Mouse (Mus musculus) ovary, postnatal 14 days (tissue): Measurements from ENCODE around the gene Pfkfb4.
A peak's percentile ranks its signal among the peaks of the same experiment; 100 is the strongest.

Experiments used
- DNase-seq: peaks from one replicate; pipeline ENCODE4 v3.0.0; 2022; ENCODE audit warnings: low spot score

Pfkfb4 gene

GRCm38 (mm10) chr9:108991428-108992084, at the start of gene Pfkfb4:
Gene Pfkfb4, plus strand, starts transcription at chr9:108991778.
- peak; percentile 81 for DNase-seq

DNA sequence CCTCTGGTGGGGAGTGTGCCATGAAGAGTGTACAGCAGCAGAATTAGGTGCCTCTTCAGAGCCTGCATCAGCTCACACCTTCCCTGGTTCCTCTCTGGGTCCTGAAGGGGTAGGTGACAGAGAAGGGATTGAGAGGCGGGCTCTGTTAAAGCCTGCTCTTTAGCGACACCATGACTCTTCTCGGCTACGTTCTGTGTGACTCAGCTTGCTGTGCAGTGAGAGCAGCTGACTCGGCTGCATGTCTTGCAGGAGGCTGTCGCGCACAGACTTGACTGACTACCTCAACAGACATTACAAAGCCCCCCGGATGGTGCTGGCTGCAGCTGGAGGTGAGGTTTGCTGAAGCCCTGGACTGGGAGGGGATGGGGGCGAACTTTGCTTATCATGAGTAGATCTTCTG, 46.5 kb upstream of the Pfkfb4 start:
- DNase-seq: no peak

DNA sequence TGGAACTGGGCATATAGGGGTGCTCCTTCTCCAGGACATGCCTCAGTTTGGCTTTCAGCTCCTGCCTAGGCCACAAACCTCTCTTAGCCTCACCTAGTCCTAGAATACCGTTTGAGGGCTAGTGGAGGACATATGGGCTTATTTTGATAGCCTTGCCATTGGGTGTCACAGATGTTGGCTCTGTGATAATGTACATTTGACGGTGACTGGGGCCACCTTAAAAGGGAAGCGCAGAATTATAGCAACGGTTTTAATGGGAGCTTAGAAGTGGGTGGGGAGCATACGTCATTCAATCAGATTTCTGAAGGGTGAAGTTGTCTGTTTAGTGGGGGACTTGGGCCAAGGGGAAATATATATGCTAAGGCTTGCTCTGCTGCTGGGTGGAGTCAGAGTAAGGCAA, 46.0 kb upstream of the Pfkfb4 start:
- no peak for DNase-seq

DNA sequence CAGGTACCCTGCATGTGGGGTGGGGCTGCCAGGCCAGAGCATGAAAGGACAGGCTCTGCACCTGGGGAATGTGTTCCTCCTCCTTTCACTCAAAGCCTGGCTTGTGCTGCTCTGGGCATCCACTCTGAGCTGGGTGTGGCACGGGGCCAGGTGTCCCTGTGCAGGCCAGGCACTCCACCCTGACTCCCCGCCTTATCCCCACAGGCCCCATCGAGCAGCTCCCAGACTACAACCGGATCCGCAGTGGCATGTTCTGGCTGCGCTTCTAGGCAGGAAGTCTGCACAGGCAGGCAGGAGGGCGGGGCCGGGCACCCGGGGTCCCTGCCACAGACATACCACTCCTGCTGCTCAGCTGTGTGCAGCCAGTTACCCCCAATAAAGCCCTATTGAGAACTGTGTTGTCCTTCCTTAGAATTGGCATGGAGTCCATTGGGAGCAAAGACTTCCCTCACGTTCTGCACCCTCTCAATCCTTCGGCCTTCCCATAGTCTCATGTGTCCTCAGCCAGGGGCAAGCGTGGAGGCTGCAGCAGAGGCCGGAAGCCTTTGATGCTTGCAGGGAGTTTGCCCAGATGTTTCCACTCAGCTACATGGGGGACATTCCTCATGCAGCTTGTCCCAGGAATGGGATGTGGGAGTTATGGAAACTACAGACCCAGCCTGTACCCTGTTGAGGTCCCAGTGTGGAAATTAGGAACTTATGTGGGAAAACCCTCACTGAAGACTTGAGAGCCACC, 42.2 kb upstream of the Pfkfb4 start:
- DNase-seq: peak; percentile 21

DNA sequence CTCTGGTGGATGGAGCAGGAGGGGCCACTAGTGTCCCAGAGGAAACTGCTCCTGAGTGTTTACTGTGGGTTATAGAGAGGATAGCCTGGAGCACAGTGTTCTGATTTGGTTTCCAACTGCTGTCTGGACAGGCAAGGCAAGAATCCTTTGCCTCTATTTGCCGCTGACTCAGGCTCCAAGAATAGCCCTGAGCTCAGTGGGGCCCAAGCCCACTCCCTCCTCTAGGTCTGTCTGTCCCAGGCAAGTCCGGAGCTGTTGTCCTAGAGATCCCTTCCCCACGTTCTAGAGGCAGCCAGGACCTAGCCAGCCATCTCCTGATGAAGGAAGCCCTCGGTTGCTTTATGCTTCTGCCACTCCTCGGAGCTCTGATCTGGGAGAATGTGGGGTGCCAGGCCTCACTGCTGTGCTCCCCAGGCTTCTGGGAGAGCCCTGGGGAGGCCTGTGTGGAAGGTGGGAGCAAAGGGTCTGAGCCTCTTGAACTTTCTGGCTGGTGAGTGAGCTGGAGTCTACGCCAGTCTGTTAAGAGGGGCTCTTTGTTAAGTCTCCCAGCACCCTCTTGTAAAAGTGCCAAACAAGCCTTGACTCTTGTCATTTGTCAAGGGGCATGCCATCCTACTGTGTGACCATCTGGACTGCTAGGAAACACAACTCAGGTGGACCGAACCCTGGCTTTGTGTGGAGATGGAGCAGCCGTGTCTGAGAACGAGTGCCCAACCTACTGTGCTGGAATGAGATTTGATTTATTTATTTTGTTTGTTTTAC, 41.4 kb upstream of the Pfkfb4 start:
- no peak for DNase-seq

GRCm38 (mm10) chr9:108953081-108953636, 38.4 kb upstream of the Pfkfb4 start, which contains the start of gene Col7a1:
Gene Col7a1, plus strand, starts transcription at chr9:108953586.
- DNase-seq: no peak

GRCm38 (mm10) chr9:108955241-108955640, 36.3 kb upstream of the Pfkfb4 start:
- no peak for DNase-seq

GRCm38 (mm10) chr9:108955846-108956245, 35.7 kb upstream of the Pfkfb4 start:
- no peak for DNase-seq

- DNase-seq: no peak
These were observed 28.0 kb upstream of the Pfkfb4 start for GRCm38 (mm10) chr9:108963577-108963976.

DNA sequence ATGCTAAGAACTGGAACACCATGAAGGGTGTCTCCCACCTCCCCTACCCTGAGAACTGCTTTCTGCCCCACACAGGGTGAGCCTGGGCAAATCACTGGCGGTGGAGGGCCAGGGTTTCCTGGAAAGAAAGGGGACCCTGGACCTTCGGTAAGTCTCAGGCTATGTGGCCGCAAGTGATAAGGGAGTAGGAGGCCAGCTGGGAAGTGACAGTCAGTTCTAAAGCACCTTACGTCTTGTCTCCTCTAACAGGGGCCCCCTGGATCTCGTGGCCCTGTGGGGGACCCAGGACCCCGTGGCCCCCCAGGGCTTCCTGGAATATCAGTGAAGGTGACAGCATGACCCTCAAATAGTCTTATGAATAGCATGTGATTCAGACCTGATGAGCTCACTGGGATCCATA, 27.2 kb upstream of the Pfkfb4 start:
- no peak for DNase-seq

- no peak for DNase-seq
These were observed 21.0 kb upstream of the Pfkfb4 start for GRCm38 (mm10) chr9:108970623-108971022.

- no peak for DNase-seq
These were observed 15.1 kb upstream of the Pfkfb4 start for GRCm38 (mm10) chr9:108976483-108976882.

DNA sequence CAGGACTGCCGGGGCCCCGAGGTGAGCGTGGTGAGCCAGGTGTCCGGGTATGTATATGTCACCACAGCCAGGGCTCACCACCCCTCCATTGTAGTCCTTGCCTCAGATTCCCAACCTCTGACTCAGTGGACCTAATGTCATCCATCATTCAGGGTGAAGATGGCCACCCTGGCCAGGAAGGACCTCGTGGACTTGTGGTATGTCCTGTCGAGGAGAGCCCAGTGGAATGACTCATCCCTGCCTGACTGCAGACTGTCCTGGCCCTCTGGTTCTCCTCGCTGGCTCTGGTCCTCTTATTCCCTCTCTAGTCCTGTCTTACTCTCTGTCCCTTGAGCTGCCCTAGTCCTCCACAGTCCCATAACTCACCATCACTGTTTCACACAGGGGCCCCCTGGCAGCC, 13.6 kb upstream of the Pfkfb4 start:
- DNase-seq: no peak

GRCm38 (mm10) chr9:108982498-108982897, 9.1 kb upstream of the Pfkfb4 start:
- no peak for DNase-seq

DNA sequence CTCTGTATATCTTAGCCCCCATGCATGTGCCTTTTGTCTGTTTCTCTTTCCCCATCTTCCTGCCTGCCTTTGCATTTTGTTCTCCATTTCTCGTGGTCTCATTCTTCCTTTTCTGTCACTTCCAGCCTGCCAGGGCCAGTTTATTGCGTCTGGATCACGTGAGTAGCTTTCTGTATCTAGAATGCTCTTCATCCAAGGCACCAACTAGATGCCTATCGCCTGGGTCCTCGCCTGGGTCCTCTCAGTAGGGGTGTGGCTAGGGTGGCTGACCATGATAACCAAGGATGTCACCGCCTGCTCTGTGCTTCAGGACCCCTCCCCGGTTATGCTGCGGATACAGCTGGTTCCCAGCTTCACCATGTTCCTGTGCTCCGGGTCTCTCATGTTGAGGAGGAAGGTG, 8.4 kb upstream of the Pfkfb4 start:
- DNase-seq: no peak

DNA sequence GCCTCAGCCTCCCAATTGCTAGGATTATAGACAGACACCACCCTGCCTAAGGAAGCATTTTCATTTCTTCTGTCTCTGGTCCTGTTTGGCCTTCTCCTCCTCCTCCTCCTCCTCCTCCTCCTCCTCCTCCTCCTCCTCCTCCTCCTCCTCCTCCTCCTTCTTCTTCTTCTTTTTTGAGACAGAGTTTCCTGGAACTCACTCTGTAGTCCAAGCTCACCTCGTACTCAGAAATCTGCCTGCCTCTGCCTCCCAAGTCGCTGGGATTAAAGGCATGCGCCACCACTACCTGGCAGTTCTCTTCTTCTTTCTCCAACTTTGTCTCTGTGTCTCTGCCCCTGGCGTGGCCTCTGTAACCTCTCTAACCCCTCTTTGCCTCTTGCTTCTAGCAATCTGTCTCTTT, 5.9 kb upstream of the Pfkfb4 start, which contains the start of gene Ucn2:
Ucn2 (plus strand) TSS at position 301 of the 400 bp plus-strand sequence.
- no peak for DNase-seq

GRCm38 (mm10) chr9:108987704-108988350, 3.8 kb upstream of the Pfkfb4 start:
- DNase-seq: no peak

DNA sequence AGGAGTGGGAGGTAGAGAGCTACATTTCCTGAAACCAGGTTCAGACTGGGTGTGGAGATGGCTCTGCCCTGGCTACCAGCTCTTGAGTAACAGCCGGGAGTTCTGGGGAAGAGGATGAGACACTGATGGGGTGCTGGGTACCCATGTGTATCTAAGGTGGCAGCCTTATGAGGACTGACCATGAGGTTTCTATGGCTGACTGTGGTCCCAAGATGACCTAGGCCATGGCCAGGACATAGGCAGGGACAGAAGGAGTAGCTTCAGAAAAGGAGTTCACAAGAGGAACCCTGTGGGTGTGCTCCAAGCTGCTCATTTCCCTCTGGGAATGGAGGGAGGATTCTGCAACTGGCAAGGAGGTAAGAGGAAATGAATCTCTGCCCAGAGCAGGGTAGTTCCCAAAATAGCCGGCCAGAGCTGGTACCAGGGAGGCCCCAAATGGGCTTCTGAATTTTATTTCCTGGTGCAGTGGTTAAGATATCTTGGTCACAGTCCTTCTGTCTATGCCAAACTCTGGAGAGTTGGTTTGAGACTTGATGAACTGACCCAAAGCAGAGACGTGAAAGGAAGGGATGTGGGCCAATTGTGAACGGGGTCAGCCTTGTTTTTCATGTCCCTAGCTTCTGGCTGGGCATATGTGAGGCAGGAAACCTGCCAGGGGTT, 1.6 kb upstream of the Pfkfb4 start:
- DNase-seq: no peak

GRCm38 (mm10) chr9:108990462-108990820, 1.1 kb upstream of the Pfkfb4 start:
- DNase-seq: no peak

DNA sequence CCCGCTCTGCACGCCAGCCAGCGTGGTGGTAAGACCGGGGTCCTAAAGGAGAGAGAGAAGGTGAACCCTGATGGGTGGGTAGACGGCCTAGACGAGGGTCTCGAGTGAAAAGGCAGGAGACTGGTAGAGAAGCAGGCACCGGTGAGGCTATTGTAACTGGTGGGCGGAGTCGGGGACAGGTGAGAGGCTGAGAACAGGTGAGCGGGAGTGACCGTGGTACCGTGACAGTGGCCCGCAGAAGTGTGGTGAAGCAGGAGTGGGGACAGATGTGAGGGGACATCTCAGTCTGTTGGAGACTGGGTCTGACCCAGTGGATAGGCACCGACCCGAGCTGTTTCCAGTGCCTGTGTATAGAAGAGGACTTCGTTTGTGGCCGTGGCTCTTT, 499 bp downstream of the Pfkfb4 start:
- no peak for DNase-seq

GRCm38 (mm10) chr9:108992620-108993361, 1.2 kb downstream of the Pfkfb4 start:
- DNase-seq: no peak
